Mouse (Mus musculus) CH12.LX (cell line): Measurements from ENCODE around the gene Gm49387.

Experiments
- CTCF ChIP-seq, 2 experiments: IDR thresholded peaks in 1 of 2; conservative IDR thresholded peaks in 1 of 2; 2 replicates each; pipeline ENCODE4 v1.5.1; 2011 to 2012; ENCODE audit warnings: low read depth in 2 of 2, low read length in 2 of 2, improper control_type of control experiment in 1 of 2, inconsistent platforms in 1 of 2, mild to moderate bottlenecking in 1 of 2, moderate library complexity in 1 of 2
- EP300 ChIP-seq: IDR thresholded peaks from 2 replicates; pipeline ENCODE4 v1.6.1; 2011; ENCODE audit warnings: low read length, improper control_type of control experiment
- HCFC1 ChIP-seq: IDR thresholded peaks from 2 replicates; pipeline ENCODE4 v1.6.1; 2012; ENCODE audit warnings: low read depth, mild to moderate bottlenecking, inconsistent platforms, low read length, improper control_type of control experiment
- IRF4 ChIP-seq: IDR thresholded peaks from 2 replicates; pipeline ENCODE4 v1.6.1; 2014; ENCODE audit warnings: low read depth, mild to moderate bottlenecking, inconsistent platforms, low read length, improper control_type of control experiment
- JUN ChIP-seq: IDR thresholded peaks from 2 replicates; pipeline ENCODE4 v1.6.1; 2011; ENCODE audit warnings: low read depth, mild to moderate bottlenecking, low read length, improper control_type of control experiment, moderate library complexity; ENCODE audit not compliant: insufficient read depth
- MAX ChIP-seq: IDR thresholded peaks from 2 replicates; pipeline ENCODE4 v1.6.1; 2011; ENCODE audit warnings: low read length, improper control_type of control experiment
- POLR2A ChIP-seq: IDR thresholded peaks from 2 replicates; pipeline ENCODE4 v1.6.1; 2011; ENCODE audit warnings: low read depth, mild to moderate bottlenecking, improper control_type of control experiment, low read length
- RAD21 ChIP-seq: IDR thresholded peaks from 2 replicates; pipeline ENCODE4 v1.6.1; 2011; ENCODE audit warnings: low read depth, mild to moderate bottlenecking, low read length, improper control_type of control experiment, moderate library complexity
- SMC3 ChIP-seq: IDR thresholded peaks from 2 replicates; pipeline ENCODE4 v1.6.1; 2011; ENCODE audit warnings: low read depth, low read length, improper control_type of control experiment
- UBTF ChIP-seq: IDR thresholded peaks from 2 replicates; pipeline ENCODE4 v1.6.1; 2012; ENCODE audit warnings: low read depth, mild to moderate bottlenecking, inconsistent platforms, low read length, improper control_type of control experiment, moderate library complexity

DNA sequence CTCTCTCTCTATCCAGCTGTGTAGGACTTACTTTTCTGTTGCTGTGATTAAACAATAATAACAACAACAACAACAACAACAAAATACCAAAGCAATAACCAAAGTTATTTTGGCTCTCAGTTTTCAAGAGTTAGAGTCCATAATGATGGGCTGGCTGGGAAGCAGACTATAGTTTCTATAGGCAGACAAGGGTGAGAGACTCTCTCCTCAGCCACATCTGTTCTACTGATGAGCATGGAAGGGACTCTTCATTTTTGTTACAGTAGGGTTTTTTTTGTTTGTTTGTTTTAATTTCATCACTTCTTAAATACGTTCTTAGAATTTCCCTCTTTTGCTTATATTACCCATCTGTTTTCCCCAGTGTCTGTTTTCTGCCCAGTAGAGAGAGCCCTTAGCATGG is 11.9 kb upstream of the Gm49387 start:
- TF ChIP-seq JUN, result no peak
- no peak for TF ChIP-seq MAX
- TF ChIP-seq RAD21, result peak; percentile 6; the same call in 1 of the 2 replicates
- TF ChIP-seq UBTF, result no peak
- TF ChIP-seq POLR2A, result no peak
- no peak for TF ChIP-seq IRF4
- no peak for TF ChIP-seq HCFC1
- TF ChIP-seq SMC3, result no peak
- TF ChIP-seq CTCF (conservative IDR thresholded peaks at IDR 0.05 in 1 of 2, IDR thresholded peaks at IDR 0.05 in 1 of 2; ENCODE audit: low read depth in 2 of 2, low read length in 2 of 2), result no peak
- TF ChIP-seq EP300, result no peak
